Mouse (Mus musculus) liver, embryonic 12.5 days (tissue): ENCODE measurements around the gene Pagr1a. TPM values are rescaled to one million over a fixed set of nuclear protein-coding genes. Genes with fewer than 3 reads are reported as not detected.

Source experiments
- ATAC-seq: fragments of 200-750 bp; cut with Nextera tagmentation; 2 replicates; pipeline ENCODE4 v1.8.0; 2017; ENCODE audit warnings: moderate number of reproducible peaks, mild to moderate bottlenecking, moderate library complexity
- H3K27ac ChIP-seq: fragments of 300-500 bp; sonication (generic); 2 replicates; pipeline ENCODE4 v1.5.1; 2016; ENCODE audit warnings: mild to moderate bottlenecking
- H3K27me3 ChIP-seq: fragments of 300-500 bp; sonication (generic); replicated peaks from 2 replicates; pipeline ENCODE4 v1.6.1; 2016; ENCODE audit warnings: mild to moderate bottlenecking, moderate library complexity
- H3K36me3 ChIP-seq: fragments of 300-500 bp; sonication (generic); 2 replicates; pipeline ENCODE4 v1.6.1; 2016; ENCODE audit warnings: mild to moderate bottlenecking, moderate library complexity
- H3K4me1 ChIP-seq: fragments of 300-500 bp; sonication (generic); 2 replicates; pipeline ENCODE4 v1.6.1; 2016
- H3K4me2 ChIP-seq: fragments of 300-500 bp; sonication (generic); 2 replicates; pipeline ENCODE4 v1.6.1; 2016; ENCODE audit warnings: mild to moderate bottlenecking, moderate library complexity
- H3K4me3 ChIP-seq: fragments of 300-500 bp; sonication (generic); 2 replicates; pipeline ENCODE4 v1.5.1; 2016; ENCODE audit warnings: mild to moderate bottlenecking, moderate library complexity
- H3K9ac ChIP-seq: fragments of 300-500 bp; sonication (generic); 2 replicates; pipeline ENCODE4 v1.6.1; 2016; ENCODE audit warnings: mild to moderate bottlenecking, moderate library complexity
- H3K9me3 ChIP-seq: fragments of 300-500 bp; sonication (generic); replicated peaks from 2 replicates; pipeline ENCODE4 v1.6.1; 2016; ENCODE audit warnings: mild to moderate bottlenecking, moderate library complexity
- WGBS: fragments of 180-500 bp; shearing (Covaris S2); methylation state at CpG from one replicate; pipeline ENCODE4 v1.1.7; 2016; ENCODE audit not compliant: insufficient replicate concordance; 5-methylcytosine and 5-hydroxymethylcytosine counted together
- polyA plus RNA-seq: library from polyadenylated mRNA; unstranded; fragments of >200 nt; fragmentation: Nextera tagmentation; extraction: Ambion mirVana; gene quantifications from 2 replicates; pipeline ENCODE4 v1.2.1, GENCODE M21; 2016

Gene Pagr1a
- polyA plus RNA-seq, 1 experiment from 2014 or later: 65.1 TPM

- no peaks in the 10 kb centered on the region for H3K9me3 ChIP-seq
- peaks cover 84% of the 10 kb centered on the region for H3K4me1 ChIP-seq
- peaks cover 40% of the 10 kb centered on the region for H3K36me3 ChIP-seq
- no peak overlapping the region for H3K4me3 ChIP-seq
- H3K9ac ChIP-seq: no peak overlapping the region
- ATAC-seq: no peak
- 74% methylated on average over 14 of the region's 14 CpGs for WGBS
- no peaks in the 10 kb centered on the region for H3K27me3 ChIP-seq
- H3K4me2 ChIP-seq: peak overlapping the region; percentile 98
- H3K27ac ChIP-seq: 0 out of 2 replicates have a peak overlapping the region, but pooled peaks have one; percentile 50
These were observed 2.3 kb upstream of the Pagr1a start for GRCm38 (mm10) chr7:127019306-127019960.

GRCm38 (mm10) chr7:127018416-127019305, 1.5 kb upstream of the Pagr1a start:
- whole genome bisulfite sequencing: 76% methylated on average over 15 of the region's 15 CpGs
- Histone ChIP-seq H3K9ac (peak overlapping the region; percentile 45; the same call in 1 of the 2 replicates), H3K4me3 (no peak overlapping the region), H3K27me3 (no peaks in the 10 kb centered on the region), H3K27ac (peak overlapping the region; percentile 62), H3K4me1 (peaks cover 84% of the 10 kb centered on the region), H3K36me3 (peaks cover 40% of the 10 kb centered on the region), H3K4me2 (peak overlapping the region; percentile 10; the same call in 1 of the 2 replicates), H3K9me3 (no peaks in the 10 kb centered on the region)
- no peak for ATAC-seq

GRCm38 (mm10) chr7:127017950-127018345, 796 bp upstream of the Pagr1a start:
- Histone ChIP-seq H3K4me1 (peaks cover 81% of the 10 kb centered on the region), H3K9me3 (no peaks in the 10 kb centered on the region), H3K4me3 (no peak overlapping the region), H3K36me3 (peaks cover 39% of the 10 kb centered on the region), H3K4me2 (peak overlapping the region; percentile 10; the same call in 1 of the 2 replicates), H3K27ac (peak overlapping the region; percentile 62), H3K9ac (peak overlapping the region; percentile 45; the same call in 1 of the 2 replicates), H3K27me3 (no peaks in the 10 kb centered on the region)
- ATAC-seq: no peak
- WGBS: 46% methylated on average over 6 of the region's 6 CpGs

- peak; percentile 70 for ATAC-seq
- H3K9me3 ChIP-seq: no peaks in the 10 kb centered on the region
- H3K4me3 ChIP-seq: peak overlapping the region; percentile 73
- H3K9ac ChIP-seq: peak overlapping the region; percentile 85
- H3K4me2 ChIP-seq: peak overlapping the region; percentile 93
- H3K27me3 ChIP-seq: no peaks in the 10 kb centered on the region
- peaks cover 77% of the 10 kb centered on the region for H3K4me1 ChIP-seq
- peak overlapping the region; percentile 92 for H3K27ac ChIP-seq
- H3K36me3 ChIP-seq: peaks cover 35% of the 10 kb centered on the region
- under 1% methylated on average over 22 of the region's 22 CpGs for WGBS
These were observed 640 bp downstream of the Pagr1a start for GRCm38 (mm10) chr7:127016486-127016938.

- no peaks in the 10 kb centered on the region for H3K27me3 ChIP-seq
- H3K36me3 ChIP-seq: peaks cover 35% of the 10 kb centered on the region
- no peaks in the 10 kb centered on the region for H3K9me3 ChIP-seq
- H3K27ac ChIP-seq: peak within 1 kb of the TSS; percentile 92
- peak within 1 kb of the TSS; percentile 85 for H3K9ac ChIP-seq
- H3K4me3 ChIP-seq: peak within 1 kb of the TSS; percentile 73
- H3K4me2 ChIP-seq: peak within 1 kb of the TSS; percentile 93
- peaks cover 75% of the 10 kb centered on the region for H3K4me1 ChIP-seq
- no peak for ATAC-seq
These were observed 869 bp downstream of the Pagr1a start, which contains the start of gene Pagr1b for GRCm38 (mm10) chr7:127016481-127016485. TSS of gene Pagr1b (minus strand) at chr7:127016484.

GRCm38 (mm10) chr7:127016081-127016480, 1.1 kb downstream of the Pagr1a start:
- H3K4me2 ChIP-seq: peak overlapping the region; percentile 93
- H3K27me3 ChIP-seq: no peaks in the 10 kb centered on the region
- peaks cover 73% of the 10 kb centered on the region for H3K4me1 ChIP-seq
- H3K27ac ChIP-seq: peak overlapping the region; percentile 92
- peaks cover 35% of the 10 kb centered on the region for H3K36me3 ChIP-seq
- H3K4me3 ChIP-seq: peak overlapping the region; percentile 73
- peak; percentile 63 for ATAC-seq
- 2% methylated on average over 10 of the region's 10 CpGs for WGBS
- peak overlapping the region; percentile 85 for H3K9ac ChIP-seq
- H3K9me3 ChIP-seq: no peaks in the 10 kb centered on the region

- no peak for ATAC-seq
- H3K4me1 ChIP-seq: peaks cover 72% of the 10 kb centered on the region
- peak overlapping the region; percentile 85 for H3K9ac ChIP-seq
- 93% methylated on average over 12 of the region's 12 CpGs for WGBS
- no peaks in the 10 kb centered on the region for H3K27me3 ChIP-seq
- peak overlapping the region; percentile 73; the same call in 1 of the 2 replicates for H3K4me3 ChIP-seq
- H3K9me3 ChIP-seq: no peaks in the 10 kb centered on the region
- peak overlapping the region; percentile 93 for H3K4me2 ChIP-seq
- 0 out of 2 replicates have a peak overlapping the region, but pooled peaks have one; percentile 92 for H3K27ac ChIP-seq
- H3K36me3 ChIP-seq: peaks cover 35% of the 10 kb centered on the region
These were observed 2.2 kb downstream of the Pagr1a start for GRCm38 (mm10) chr7:127014993-127015392.

- peak within 1 kb of the TSS; percentile 73 for H3K4me3 ChIP-seq
- no peaks in the 10 kb centered on the region for H3K27me3 ChIP-seq
- ATAC-seq: no peak
- H3K36me3 ChIP-seq: peaks cover 35% of the 10 kb centered on the region
- H3K9ac ChIP-seq: peak within 1 kb of the TSS; percentile 85
- peak within 1 kb of the TSS; percentile 92 for H3K27ac ChIP-seq
- H3K4me2 ChIP-seq: peak within 1 kb of the TSS; percentile 93
- peaks cover 74% of the 10 kb centered on the region for H3K4me1 ChIP-seq
- whole genome bisulfite sequencing: 28% methylated on average over 11 of the region's 11 CpGs
- no peaks in the 10 kb centered on the region for H3K9me3 ChIP-seq
These were observed 2.8 kb downstream of the Pagr1a start, which contains the start of gene Mvp for GRCm38 (mm10) chr7:127014320-127014719. TSS of gene Mvp (minus strand) at chr7:127014621.

- H3K36me3 ChIP-seq: peaks cover 35% of the 10 kb centered on the region
- peaks cover 74% of the 10 kb centered on the region for H3K4me1 ChIP-seq
- H3K9ac ChIP-seq: no peak overlapping the region
- H3K27me3 ChIP-seq: no peaks in the 10 kb centered on the region
- ATAC-seq: no peak
- peak overlapping the region; percentile 59 for H3K4me3 ChIP-seq
- H3K4me2 ChIP-seq: peak overlapping the region; percentile 93
- H3K9me3 ChIP-seq: no peaks in the 10 kb centered on the region
- WGBS: 82% methylated on average over 6 of the region's 6 CpGs
- no peak overlapping the region for H3K27ac ChIP-seq
These were observed 3.8 kb downstream of the Pagr1a start for GRCm38 (mm10) chr7:127013385-127013784.

GRCm38 (mm10) chr7:127012845-127013244, 4.3 kb downstream of the Pagr1a start:
- H3K4me1 ChIP-seq: peaks cover 74% of the 10 kb centered on the region
- 85% methylated on average over 10 of the region's 10 CpGs for WGBS

GRCm38 (mm10) chr7:127012374-127012773, 4.8 kb downstream of the Pagr1a start:
- H3K4me1 ChIP-seq: peaks cover 74% of the 10 kb centered on the region
- no peak overlapping the region for H3K4me3 ChIP-seq
- no peak for ATAC-seq
- H3K9me3 ChIP-seq: no peaks in the 10 kb centered on the region
- H3K9ac ChIP-seq: no peak overlapping the region
- no peak overlapping the region for H3K4me2 ChIP-seq
- H3K36me3 ChIP-seq: peaks cover 35% of the 10 kb centered on the region
- no peak overlapping the region; the same call in 1 of the 2 replicates for H3K27ac ChIP-seq
- WGBS: 73% methylated on average over 6 of the region's 6 CpGs
- no peaks in the 10 kb centered on the region for H3K27me3 ChIP-seq

More at GRCm38 (mm10) chr7:127012845-127013244, 4.3 kb downstream of the Pagr1a start:
- Histone ChIP-seq H3K27ac (no peak overlapping the region), H3K36me3 (peaks cover 35% of the 10 kb centered on the region), H3K9ac (no peak overlapping the region), H3K4me2 (no peak overlapping the region), H3K27me3 (no peaks in the 10 kb centered on the region), H3K9me3 (no peaks in the 10 kb centered on the region), H3K4me3 (no peak overlapping the region)
- ATAC-seq: no peak

GRCm38 (mm10) chr7:127011717-127012116, 5.4 kb downstream of the Pagr1a start:
- no peak overlapping the region for H3K9ac ChIP-seq
- no peak overlapping the region for H3K4me3 ChIP-seq
- no peaks in the 10 kb centered on the region for H3K9me3 ChIP-seq
- peaks cover 35% of the 10 kb centered on the region for H3K36me3 ChIP-seq
- H3K4me2 ChIP-seq: no peak overlapping the region
- WGBS: 80% methylated on average over 2 of the region's 2 CpGs
- peaks cover 78% of the 10 kb centered on the region for H3K4me1 ChIP-seq
- ATAC-seq: no peak
- peak overlapping the region; percentile 23; the same call in 1 of the 2 replicates for H3K27ac ChIP-seq
- H3K27me3 ChIP-seq: no peaks in the 10 kb centered on the region
